Mouse (Mus musculus) ES-Bruce4 (cell line): ENCODE measurements around the gene Taf1.

ENCODE experiments used
- CTCF ChIP-seq: IDR thresholded peaks from one replicate; pipeline ENCODE4 v1.8.1; 2011; ENCODE audit warnings: low read depth, low read length
- POLR2A ChIP-seq: IDR thresholded peaks from one replicate; pipeline ENCODE4 v1.8.1; 2011; ENCODE audit warnings: low read length; ENCODE audit not compliant: insufficient read depth

- TF ChIP-seq CTCF: no peak
- no peak for TF ChIP-seq POLR2A
Measured at GRCm38 (mm10) chrX:101585455-101585854, 52.9 kb downstream of the Taf1 start.
